Mouse (Mus musculus) gastrocnemius, adult 8-10 months (tissue): ENCODE measurements around the gene Mgme1. TPM values are rescaled to one million over a fixed set of nuclear protein-coding genes. Genes with fewer than 3 reads are reported as not detected.

ENCODE experiments used
- DNase-seq, 2 experiments: peaks; one replicate each; pipeline ENCODE4 v3.0.0; 2022; ENCODE audit warnings: low spot score in 2 of 2
- total RNA-seq, 4 experiments: library from RNA; stranded (reverse); gene quantifications; 2 replicates each; pipeline ENCODE4 v1.2.4; 2022

The Mgme1 gene
- total RNA-seq, 4 experiments from 2014 or later = 11.8 to 13.8 (median 13.1) TPM

DNA sequence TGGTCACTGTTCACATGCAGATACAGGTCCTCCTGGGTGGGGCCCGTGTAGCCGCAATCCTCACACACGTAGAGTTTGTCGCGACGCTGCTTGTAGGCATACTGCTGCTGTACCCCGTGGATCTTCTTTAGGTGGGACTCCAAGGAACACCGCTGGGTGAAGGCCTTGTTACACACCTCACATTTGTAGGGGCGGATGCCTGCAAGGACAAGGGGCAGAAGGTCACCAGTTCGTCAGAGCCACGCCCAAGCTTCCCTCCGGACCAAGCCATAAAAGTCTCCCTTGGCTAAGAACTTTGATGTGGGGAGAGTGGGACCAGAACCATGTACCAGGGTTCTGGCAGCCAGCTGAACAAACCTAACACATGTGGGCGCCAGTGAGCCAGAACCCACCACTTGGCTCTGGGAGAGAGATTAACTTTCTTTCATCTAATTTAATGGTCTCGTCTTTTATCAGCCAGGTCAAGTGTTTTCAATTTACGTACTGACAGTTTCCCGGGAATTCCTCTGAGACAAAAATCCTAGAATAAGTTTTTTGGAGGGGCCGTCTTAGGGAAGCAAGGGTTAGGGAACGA is 35.3 kb downstream of the Mgme1 start:
- DNase-seq = no peak

DNA sequence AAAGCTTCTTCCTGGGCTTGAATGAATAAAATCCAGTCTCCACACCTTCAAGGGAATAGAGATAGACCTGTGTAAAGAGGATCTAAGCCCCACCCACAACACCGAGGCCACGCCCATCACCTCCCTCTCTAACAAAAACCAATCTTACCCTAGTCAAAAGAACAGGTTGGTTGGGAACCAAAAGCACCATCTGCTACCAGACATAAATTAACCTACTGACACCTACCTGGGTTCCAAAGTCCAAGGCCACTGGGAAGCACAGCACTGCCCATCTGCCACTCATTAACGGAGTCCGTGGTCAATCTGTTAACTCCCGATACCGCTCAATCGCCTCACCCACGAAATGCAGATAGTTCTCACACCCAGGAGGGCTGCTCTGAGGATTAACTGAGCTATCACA is 38.1 kb downstream of the Mgme1 start:
- DNase-seq = no peak

DNA sequence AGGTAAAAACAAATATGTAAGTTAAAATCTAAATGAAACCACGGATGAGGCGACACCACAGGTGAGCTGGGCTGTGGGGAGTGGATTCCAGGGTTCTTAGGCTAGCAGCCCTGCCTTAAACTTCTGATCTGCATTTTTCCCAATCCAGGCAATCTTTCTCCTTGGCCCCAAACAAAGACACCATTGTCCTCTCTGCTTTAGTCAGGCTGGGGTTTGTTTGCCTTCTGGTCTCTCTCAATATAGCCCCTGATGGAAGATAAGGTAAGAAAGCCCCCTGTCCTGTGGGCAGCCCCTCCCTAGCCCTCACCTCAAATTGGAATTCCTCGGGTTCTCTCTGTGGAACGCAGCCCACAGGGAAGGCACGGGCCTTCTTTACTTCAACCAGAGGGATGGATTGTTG is 39.8 kb downstream of the Mgme1 start:
- no peak for DNase-seq

DNA sequence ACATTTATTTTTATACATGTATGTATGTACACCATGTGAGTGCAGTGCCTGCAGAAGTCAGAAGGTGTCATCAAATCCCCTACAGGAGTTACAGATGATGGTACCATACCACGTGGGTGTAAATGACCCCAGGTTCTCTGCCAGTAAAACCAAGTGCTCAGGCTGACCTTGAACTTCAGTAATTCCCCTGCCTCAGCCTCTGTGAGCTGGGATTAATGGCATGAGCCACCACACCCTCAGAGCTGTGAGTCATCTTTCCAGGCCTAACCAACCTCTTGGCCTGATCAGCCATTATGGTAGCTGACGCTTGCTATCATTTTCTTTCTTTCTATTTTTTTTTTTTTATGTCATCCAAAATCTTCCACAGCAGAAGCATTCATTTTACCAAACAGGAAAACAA is 40.9 kb downstream of the Mgme1 start:
- no peak for DNase-seq

DNA sequence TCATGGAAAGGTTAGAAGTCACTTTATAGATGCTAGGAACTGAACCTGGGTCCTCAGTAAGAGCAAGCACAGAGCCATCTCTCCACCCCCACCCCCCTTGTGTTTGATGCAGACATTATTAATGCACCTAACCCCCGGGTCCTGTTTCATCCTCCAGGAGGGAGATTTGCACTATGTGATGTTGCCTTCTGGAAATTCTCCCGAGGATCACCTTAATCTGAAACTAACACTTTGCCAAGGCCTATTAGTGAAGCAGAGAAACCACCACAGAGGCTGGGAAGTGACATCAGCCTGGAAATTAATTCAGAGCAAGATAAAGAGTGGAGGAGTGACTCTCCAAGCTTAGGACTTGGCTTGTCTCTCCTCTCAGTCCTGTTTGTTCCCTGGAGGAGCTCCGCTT is 53.8 kb downstream of the Mgme1 start:
- no peak for DNase-seq

DNA sequence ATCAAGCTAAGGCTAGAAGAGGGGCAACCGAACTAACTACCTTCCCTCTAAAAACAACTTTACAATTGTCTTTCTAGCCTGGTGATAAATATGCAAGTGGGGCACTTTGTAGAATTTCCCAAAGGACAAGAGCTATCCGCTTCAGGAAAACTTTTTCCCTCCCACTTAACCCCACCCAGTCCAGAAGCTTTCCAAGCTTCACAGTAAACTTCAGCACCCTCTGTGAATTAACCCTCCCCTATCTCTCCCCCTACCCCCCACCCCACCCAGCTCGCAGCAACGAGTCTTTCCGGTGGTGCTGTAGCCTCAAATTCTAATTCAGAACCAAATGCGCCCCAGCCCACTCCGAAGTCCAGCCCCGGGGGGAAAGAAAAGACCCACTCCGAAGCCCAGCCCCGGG is 59.0 kb downstream of the Mgme1 start:
- DNase-seq = no peak

DNA sequence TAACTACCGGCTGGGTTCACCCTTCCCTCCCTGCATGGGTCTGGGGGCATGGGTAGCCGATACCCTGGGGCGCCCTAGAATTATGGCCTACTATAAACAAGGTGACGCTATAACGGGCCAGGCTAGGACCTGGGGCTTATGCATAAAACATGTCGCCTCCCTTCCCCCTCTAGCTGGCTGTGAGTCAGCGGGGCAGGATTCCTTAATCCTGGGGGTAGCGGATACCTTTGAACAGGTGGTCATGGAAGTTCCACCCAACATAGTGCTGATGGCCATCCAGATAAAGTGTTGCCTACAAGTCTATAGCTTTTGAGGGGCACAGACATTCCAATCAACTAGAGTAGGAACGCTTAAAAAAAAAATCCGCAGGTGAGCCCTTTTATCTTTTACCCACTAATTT is 59.5 kb downstream of the Mgme1 start:
- DNase-seq = no peak

DNA sequence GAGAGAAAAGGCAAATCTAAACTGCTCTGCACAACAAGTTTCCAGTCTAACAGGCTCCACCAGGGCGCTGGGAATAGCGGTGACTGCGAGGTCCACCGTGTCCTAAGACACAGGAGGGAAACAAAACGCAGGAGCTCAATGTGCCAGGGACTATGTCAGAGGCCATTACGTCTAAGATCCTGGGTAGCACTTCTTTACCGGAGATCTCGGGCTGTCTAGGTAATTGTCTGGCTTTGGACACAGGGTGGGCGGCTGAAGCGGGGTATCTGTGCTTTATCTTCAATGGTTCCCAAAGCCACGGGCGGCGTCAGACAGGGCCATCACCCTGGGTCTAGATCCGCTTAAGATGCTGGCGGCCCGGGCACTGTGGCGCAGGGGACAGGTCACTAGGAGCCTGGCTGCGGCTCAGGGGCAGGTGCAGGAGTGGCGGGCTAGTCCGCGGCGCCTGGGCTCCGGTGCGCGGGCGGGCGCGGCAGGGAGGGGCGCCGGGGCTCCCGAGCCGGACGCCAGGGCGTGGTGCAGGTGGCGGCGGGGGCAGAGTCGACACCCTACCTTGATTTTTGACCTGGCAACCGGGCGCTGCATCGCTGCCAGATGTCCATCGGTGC is 60.0 kb downstream of the Mgme1 start:
- no peak for DNase-seq

Other genes with a start within 250 kb of the Mgme1 start
- gene Banf2, start 237.6 kb upstream of the Mgme1 start, total RNA-seq = not detected
- gene Snx5, start 243 bp downstream of the Mgme1 start, total RNA-seq = 10 to 100 TPM; 57.8 to 66.5 (median 58.9) TPM
- not detected for gene Ovol2, start 61.5 kb downstream of the Mgme1 start, total RNA-seq
- gene Kat14, start 98.3 kb downstream of the Mgme1 start, total RNA-seq = 10 to 100 TPM; 19.3 to 28.7 (median 23.0) TPM
- 1 to 10 TPM; 2.1 to 8.4 (median 5.7) TPM for gene Pet117, start 98.3 kb downstream of the Mgme1 start, total RNA-seq